Mouse (Mus musculus) small intestine, adult 2 months (tissue): ENCODE measurements around the gene Zfp597.

ENCODE experiments used
- CTCF ChIP-seq: fragments of 200-500 bp; IDR thresholded peaks from 2 replicates; pipeline ENCODE4 v1.5.1; 2012; ENCODE audit warnings: low read depth, mild to moderate bottlenecking, control low read depth, inconsistent platforms, low read length, moderate library complexity, mixed read lengths; ENCODE audit not compliant: insufficient replicate concordance, insufficient read length; ENCODE audit errors: extremely low read depth
- POLR2A ChIP-seq: fragments of 200-500 bp; IDR thresholded peaks from 2 replicates; pipeline ENCODE4 v1.6.1; 2012; ENCODE audit warnings: low read depth, mild to moderate bottlenecking, control low read depth, inconsistent platforms, low read length, moderate library complexity

- TF ChIP-seq CTCF (no peak), POLR2A (no peak)
Measured at GRCm38 (mm10) chr16:3920756-3921155, 36.4 kb upstream of the Zfp597 start.
